Mouse (Mus musculus) left cerebral cortex, adult 8-10 months (tissue): ENCODE data around the gene Rbms3. TPM values are rescaled to one million over a fixed set of nuclear protein-coding genes. Genes with fewer than 3 reads are reported as not detected.

Source experiments
- DNase-seq, 2 experiments: peaks; one replicate each; pipeline ENCODE4 v3.0.0; 2022; ENCODE audit warnings: low spot score in 2 of 2
- total RNA-seq, 4 experiments: library from RNA; stranded (reverse); gene quantifications; 2 replicates each; pipeline ENCODE4 v1.2.4; 2022

Rbms3 gene
- total RNA-seq, 4 experiments from 2014 or later: 12.4 to 18.1 (median 13.6) TPM

DNA sequence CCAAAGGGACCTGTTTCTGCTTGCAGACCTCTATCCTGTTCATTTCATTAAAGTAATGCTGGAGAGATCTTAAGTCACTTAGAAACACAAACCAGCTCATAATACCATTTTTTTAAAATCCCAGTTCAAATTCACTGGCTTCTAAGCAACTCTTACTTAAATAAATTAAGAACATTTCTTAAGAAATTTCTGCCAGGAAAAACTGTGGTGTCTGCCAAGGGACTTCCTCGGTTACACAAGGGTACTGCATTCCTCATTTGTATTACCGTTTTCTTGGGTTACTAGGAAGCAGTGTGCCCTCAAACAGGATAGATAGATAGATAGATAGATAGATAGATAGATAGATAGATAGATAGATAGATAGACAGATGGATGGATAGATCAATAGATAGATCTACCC, 627.6 kb downstream of the Rbms3 start:
- no peak for DNase-seq

DNA sequence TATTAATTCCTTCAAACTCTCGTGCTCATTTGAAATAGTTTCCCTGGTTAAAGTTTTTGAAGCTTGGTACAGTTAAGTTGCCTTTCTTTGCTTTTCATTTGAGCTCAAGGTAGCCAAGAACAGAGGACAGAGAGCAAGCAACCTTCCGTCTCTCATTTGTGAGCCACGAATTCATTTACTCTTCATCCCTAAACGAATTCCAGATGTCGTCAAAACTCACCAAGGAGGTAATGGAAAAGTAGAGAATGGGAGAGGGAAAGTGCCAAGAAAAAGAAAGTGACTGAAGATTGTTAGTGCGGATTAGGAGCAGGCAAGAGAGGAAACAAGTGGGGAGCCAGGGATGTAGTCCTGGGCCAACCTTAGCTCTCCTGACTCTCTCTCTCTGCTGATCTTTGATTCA, 630.5 kb downstream of the Rbms3 start:
- DNase-seq: no peak

DNA sequence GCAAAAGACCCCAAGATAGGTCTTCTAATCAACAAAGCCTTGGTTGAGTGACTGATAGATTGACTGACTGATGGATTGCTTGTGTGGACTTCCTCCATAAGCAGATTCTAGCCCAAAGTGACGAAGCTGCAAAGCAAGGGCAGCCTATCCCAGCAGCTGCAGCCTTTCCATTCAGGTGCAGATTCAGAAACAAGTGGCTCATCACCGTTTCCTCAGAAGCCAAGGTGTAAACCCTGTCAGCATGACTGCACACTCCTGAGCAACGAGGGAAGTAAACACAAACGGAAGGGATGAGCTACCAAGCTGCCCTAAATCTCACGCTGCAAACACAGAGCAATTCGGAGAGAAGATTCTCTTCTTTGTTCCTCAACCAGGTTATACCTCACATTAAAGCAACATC, 639.4 kb downstream of the Rbms3 start:
- DNase-seq: no peak

DNA sequence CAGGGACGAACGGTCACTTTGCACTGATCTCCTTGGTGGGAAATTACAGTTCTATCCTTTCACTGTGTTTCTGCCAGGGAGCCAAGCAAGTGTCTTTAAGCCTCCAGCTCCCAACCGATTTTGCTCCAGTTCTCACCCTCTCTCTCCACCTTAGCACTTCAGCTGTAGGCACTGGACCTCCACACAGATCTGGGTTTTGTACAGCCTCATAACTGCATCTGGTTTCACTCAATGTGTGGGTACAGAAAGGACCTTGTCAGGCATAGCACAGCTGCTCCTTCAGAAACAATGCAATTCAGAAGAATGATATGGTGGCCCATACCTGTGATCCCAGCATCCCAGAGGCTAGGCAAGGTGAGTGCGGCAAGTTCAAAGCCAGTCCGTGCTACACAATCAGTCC, 648.9 kb downstream of the Rbms3 start:
- no peak for DNase-seq

DNA sequence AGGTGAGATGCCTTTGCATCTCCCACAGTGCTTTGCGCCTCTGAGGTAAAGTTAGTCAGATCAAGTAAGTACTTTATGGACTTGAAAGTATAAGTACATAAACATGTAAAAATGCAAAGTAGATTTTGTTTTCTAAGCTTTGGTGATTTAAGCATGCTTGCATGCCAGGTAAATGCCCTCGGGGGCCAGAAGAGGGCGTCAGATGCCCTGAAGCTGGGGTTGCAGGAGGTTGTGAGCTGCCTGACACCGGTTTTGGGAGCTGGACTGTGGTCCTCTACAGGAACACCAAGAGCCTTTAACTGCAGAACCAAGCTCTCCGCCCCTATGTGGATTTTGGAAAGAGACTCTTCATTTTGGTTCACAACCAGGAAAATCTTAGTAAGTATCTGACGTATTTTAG, 652.3 kb downstream of the Rbms3 start:
- no peak for DNase-seq

DNA sequence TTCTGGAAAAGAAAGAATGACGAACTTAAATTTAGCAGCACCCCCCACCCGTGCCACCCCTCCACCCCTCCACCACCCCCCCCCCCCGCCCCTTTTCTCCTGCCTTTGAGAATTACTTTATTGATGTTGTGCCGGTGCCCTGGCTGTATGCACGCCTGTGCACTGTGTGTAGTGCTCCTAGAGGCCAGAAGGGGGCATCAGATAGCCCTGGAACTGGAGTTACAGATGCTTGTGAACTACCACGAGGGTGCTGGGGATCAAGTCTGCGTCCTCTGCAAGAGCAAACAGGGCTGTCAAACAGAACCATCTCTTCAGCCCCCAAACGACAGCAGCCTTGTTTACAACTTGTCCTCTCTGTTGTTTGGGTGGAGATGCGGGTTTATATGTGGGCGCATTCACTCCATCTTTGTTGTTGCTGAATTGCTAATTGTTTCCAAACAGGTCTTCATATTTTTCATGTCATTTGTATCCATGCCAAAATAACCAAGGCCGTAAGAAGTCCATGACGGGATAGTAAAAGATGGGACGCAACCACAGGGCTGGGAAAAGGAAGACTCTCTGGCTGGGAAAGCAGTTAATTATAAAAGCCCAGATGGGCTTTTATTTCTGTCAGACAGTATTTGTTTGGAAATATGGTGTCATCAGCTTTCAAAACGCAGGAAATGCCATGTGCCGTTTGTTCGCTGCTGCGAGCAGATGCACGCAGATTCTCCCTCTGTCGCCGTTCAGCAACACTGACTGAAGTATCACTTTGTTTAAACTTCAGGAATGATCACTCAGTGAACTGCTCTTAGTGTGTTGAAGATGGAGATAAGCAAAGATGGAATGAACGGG, 652.9 kb downstream of the Rbms3 start:
- DNase-seq: no peak

DNA sequence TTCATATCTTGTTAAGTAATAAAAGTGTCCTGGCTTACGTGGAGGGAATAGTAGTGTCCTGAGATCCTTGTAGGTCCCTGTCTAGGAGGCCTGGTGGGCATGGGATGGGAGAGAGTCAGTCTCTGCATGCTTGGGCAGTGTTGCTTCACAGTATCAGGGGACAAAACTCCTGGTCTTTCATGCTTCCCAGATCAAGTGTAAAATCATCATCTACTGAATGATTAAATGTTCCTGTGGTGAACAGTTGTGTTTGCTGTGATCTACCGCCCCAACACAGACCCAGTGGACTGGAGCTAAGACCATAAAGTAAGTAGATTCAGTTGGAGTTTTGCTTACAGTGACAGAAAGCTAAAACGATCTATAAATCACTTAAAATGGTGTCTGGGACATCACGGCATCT, 654.4 kb downstream of the Rbms3 start:
- no peak for DNase-seq

DNA sequence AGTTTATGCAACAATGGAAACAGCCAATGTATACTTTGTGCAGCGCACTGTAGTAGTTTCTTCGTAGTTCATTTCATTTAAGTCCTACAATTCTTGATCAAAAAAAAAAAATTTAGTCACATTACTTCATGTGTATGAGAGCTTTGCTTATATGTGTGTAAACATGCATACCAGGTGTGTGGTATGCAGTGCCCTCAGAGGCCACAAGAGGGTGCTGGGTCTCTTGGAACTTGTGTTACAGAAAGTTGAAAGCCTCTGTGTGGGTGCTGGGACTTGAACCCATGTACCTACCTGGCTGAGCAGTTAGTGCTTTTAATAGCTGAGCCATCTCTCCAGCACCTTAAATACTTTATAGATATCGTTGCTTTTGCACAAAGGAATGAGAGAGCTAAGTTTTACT, 655.6 kb downstream of the Rbms3 start:
- no peak for DNase-seq

DNA sequence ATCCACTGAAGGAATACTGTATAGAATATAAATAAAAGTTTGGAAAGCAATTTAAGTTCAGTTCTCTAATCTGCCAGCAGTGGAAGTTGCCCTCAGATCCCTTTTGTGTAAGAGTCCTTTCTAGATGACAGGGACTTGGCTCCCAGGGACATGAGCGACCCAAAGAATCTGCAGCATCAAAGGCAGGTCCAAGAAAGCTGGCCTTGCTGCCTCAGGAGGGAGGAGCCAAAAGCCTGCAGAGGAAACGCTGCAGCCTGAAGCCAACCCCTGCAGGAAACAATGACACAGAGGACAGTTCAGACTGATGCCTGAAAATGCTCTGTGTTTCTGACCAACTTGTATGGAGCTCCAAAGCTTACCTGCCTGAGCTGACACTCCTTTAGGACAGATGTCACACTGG, 656.1 kb downstream of the Rbms3 start:
- no peak for DNase-seq

DNA sequence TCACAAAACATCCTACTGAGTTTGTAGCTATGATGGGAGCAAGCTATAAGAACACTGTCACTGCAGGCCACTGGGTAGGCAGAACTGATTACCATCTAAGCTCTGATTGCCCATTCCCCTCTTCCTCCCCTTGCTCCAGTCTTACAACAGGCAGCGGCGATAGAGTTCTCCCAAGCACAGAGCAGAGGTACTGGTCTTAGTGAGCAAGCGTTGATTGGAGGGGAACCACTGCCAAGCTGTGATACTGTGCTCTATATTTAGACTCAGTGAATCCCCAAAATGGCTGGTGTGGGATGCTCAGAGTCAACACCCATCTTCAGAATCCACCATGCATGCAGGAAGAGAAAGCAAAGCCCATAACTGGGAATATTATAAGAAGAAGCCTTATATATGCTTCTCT, 662.4 kb downstream of the Rbms3 start:
- DNase-seq: no peak

DNA sequence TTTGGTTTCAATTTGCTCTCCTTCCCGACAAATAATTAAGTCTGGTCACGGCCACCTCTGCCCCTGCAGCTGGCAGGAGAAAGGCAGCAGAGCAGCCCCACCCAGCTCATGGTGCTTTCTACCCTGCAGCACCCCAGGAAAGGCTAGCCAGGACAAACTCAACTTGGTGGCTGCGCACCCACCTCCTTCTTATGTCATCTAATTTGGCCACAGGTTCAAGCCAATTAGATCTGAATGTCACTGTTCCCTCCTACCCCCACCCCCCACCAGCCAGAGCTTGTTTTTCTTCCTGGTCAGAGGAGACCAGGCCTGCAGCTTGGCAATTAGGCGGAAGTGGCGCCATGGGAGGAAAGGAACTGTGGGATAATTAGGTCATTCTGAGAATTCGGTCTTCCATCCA, 664.0 kb downstream of the Rbms3 start:
- DNase-seq: no peak

DNA sequence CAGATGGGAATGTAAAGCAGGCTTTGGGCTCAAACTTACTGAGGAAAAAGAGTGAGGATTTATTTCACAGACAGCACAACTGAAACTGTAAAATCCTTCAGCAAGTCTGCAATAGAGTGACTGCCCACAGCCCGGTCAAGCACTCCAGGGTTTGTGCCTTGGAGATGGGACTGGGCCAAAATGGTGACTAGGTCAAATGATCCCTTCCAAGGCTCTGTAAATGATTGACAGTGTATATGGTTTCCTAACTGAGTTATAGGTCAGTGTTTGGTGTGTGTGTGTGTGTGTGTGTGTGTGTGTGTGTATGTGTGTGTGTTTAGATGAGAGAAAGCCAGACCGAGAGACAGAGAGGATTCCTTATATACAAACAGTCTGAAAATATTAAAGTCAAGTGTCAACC, 673.6 kb downstream of the Rbms3 start:
- no peak for DNase-seq

DNA sequence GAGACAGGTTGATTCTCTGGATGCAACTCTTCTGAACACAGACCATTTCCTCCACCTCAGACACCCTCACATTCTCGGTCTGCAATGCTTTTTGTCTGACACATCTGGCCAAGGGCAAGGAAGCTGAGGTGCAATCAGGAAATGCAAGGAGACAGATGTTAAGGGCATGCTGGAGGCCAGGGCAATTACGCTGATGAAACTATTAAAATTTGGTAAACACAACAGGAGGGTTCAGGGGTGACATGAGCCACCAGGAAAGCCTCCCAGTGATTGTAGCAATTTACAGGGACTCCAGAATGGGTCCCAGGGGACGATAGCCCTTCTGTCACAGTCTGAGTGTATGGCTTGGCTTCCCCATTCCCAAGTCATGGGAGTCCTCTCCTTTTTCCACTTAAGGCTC, 681.5 kb downstream of the Rbms3 start:
- DNase-seq: no peak

DNA sequence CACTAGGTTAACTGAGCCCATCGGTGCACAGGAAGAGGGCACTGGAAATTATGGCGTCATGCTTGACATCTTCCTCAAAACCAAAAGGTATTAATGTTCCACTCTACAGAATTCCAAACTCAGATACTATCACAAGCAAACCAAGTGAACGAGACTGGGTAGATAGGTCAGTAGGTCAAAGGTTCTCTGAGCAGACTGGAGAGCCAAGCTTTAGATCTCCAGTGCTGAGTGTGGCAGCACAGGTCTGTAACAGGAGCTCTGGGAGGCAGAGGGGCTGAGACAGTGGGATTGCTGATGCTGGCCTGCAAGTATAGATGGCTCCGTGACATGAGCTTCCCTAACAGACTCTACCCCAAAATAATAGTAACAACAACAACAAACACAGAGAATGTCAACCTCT, 682.3 kb downstream of the Rbms3 start:
- DNase-seq: no peak

DNA sequence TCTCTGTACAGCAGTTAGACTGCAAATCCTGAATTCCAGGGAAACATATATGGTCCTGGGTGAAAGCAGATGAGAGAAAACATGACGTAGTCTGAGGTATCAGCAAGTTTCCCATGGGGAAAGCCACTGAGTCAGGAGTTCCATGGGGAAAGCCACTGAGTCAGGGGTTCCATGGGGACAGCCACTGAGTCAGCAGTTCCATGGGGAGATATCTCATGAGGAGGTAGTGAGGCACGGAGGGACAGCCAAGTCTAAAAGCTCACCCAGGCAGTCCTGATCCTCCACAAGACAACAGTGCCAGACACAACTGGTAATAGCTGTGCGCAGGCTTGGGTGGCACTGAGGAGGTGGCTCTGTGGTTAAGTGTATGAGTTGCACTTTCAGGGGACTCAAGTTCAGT, 682.9 kb downstream of the Rbms3 start:
- no peak for DNase-seq

DNA sequence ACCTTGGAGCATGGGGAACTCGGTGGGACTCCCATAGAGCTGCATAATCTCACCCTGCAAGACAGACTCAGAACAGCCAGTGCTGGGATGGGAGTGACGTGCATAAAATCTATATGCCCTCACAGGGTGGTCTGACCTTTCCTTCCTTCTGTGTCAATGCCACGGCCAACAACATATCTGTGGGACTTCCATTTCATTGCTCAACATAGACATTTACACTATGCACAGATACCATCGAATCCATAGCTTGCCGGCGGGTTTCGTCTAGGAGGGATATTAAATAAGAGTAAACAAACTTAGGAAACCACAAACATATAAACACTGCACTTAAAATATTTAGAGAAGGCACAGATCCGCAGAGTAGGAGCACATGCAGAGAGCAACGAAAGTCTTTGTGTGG, 684.0 kb downstream of the Rbms3 start:
- no peak for DNase-seq

DNA sequence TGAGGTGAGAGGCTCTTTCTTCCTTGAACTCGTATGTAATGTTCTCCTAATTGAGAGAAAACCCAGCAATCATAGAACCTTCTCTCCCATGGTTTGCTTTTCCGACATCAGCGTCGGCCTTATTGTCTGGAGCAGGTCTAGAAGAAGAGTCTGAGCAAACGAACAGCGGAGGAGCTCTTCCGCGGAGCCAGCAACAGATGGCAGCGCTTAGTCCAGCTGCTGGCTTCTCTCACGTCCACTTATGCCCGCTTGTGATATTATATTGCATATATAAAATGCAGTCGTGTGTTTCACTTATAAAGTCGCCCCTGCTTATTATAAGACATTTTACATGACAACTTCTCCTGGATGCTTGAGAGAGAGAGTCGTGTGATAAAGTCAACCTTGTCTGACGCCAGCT, 685.8 kb downstream of the Rbms3 start:
- DNase-seq: no peak

DNA sequence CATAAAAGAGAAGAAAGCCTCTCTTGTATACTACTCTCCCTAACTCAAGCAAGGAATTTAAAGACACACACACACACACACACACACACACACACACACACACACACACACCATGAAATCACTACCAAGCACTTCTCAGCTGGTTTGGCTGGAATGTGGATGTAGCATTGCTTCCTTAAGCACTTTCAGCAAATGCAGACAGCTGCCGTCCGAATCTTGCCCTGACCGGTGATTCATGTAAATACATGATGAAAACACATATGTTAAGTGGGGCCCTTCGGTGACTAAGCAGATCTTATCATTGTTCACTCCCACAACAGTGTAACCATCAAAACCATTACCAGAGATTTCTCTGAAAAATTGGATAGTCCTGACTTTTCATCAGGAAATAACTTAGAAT, 688.6 kb downstream of the Rbms3 start:
- no peak for DNase-seq

DNA sequence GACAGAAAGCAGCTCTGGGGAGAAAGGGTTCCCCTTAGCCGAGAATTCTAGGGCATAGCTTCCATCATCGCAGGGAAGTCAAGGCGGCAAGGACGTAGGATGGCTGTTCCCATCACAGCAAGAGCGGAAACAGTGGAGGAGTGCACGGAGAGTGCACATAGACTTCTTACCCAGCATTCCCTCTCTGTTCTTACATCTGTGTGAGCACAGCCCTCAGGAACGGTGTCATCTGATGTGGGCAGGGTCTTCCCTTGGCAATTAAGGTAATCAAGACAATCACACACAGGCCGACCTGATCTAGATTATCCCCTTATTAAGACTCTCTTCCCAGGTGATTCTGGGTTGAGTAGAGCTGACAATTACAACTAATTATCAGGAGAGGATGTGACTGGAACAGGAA, 689.0 kb downstream of the Rbms3 start:
- no peak for DNase-seq

DNA sequence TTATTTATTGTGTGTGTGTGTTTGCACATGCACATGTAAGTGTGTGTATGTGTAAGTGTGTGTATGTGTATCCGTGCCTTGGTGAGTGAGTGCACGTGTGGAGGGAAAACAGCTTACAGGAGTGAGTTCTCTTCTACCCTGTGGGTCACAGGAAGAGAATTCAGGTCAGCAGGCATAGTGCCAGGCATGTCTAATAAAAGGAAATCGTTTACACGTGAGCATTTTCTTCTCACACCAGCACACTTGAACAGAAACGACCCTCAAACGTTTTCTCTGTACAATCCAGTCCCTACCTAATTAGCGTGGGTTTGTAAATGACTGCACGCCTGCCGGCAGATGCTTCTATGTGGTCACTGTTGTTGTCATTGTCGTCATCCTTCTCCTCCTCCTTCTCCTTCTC, 701.4 kb downstream of the Rbms3 start:
- no peak for DNase-seq

DNA sequence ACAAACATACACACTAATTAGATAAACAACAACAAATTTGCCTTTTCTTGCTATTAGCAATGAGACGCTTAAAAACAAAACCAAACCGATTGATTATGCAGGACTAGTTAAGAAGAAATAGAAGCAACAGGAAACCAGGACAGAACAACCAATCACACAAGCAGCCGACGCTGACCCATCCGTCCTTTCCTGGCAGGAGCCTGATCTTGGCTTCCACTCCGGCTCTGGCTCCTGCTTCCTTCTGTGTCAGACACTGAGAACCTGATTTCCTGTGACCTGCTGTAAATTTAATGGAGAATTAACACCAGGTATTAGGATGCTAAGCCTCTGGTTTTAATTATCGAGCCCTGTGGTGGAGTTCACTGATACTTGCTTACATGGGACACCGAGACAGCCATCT, 706.6 kb downstream of the Rbms3 start:
- no peak for DNase-seq

DNA sequence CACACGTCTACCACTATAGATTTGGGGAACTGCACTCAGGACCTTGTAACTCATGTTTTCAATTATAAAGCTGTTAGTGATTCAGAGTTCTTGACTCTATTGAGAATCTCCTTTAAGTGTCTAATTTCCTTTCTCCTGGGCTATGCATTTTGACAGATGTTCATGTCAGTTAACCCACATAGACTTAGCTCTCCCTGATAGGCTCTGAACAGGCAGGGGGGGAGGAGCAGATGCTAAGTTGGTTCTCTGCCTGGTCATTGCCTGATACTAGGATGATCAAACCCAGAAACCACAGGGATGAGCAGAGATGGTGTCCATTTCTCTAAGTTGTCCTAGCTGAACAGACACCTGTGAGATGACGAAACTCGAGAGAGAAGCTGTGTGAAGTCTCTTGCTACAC, 707.2 kb downstream of the Rbms3 start:
- DNase-seq: no peak

DNA sequence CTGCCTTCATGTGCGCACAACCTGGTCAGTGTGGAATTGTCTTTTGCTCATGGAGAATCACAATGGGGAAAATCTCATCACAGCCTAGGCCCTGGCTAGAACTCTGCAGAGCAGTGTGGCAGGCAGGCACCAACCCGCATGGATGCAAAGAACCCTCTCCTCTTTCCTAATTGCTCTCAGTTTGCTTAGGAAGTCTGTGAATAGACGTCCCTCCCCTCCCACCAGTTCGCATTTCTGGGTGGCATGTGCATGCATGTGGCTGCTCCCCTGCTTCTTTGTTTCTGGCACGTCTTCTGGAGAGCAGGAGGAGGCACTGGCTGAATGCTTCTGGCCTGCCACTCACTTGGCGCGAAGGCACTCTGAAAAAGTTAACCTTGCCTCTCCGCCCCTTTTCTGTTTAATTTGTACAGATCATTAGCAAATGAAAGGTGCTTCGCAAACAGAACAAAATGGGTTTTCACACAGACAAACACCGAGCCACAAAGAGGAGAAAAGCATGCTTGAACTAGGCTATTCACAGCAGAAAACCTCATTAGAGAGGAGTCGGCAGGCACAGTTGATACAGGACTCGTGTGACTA, 710.2 kb downstream of the Rbms3 start:
- DNase-seq: no peak

DNA sequence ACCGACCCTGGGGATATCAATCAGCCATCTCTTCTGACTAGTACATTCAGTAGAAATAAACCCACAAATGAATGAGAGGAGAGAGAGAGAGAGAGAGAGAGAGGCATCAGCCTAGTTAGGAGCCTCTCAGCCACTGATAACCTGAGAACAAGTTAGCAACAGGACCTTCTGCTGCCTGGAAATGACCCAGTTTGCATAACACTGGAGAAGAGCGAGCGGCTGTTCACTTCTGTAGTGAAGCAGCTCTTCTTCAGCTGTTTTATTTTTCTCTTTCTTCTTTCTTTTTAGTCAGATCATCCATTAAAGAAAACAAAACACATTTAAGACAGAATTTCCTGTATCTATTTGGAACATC, 717.2 kb downstream of the Rbms3 start:
- DNase-seq: no peak
